Mouse (Mus musculus): ENCODE measurements around the gene Cabin1. TPM values are rescaled to one million over a fixed set of nuclear protein-coding genes. Genes with fewer than 3 reads are reported as not detected.

Gene Cabin1
- total RNA-seq, 2 experiments from 2014 or later, result 78.0 to 79.3 TPM

GRCm38 (mm10) chr10:75764519-75765473, 655 bp upstream of the Cabin1 start:
- DNase-seq (ENCODE audit: extremely low spot score in 1 of 2, low spot score in 2 of 2), result peak in 1 of 2 experiments; percentile 40
- H3K27ac ChIP-seq, result peak overlapping the region; percentile 79
- TF ChIP-seq CTCF (IDR thresholded peaks at IDR 0.05), result peak; percentile 69
- intact Hi-C loops (cut with DNase I), result loop anchor here (1.0 to 5.0 kb wide), 5 partner anchors 20 to 178 kb away; partner anchors contain the start of gene Gstt2
- peak overlapping the region; percentile 85 for H3K4me3 ChIP-seq

- DNase-seq (ENCODE audit: extremely low spot score in 1 of 2, low spot score in 2 of 2), result no peak
- Histone ChIP-seq H3K4me3 (no peak overlapping the region), H3K27ac (no peak overlapping the region)
- intact Hi-C loops (cut with DNase I), result loop anchor here (5.0 kb wide), 1 partner anchor 95 kb away; no protein-coding TSS in a partner anchor
- TF ChIP-seq CTCF (IDR thresholded peaks at IDR 0.05), result no peak
Measured at GRCm38 (mm10) chr10:75762413-75762812, 1.7 kb downstream of the Cabin1 start.

- intact Hi-C loops (cut with DNase I), result loop anchor here (5.0 kb wide), 1 partner anchor 97 kb away; no protein-coding TSS in a partner anchor
- Histone ChIP-seq H3K4me3 (no peak overlapping the region), H3K27ac (no peak overlapping the region)
- peak; percentile 6; the same call in 1 of the 2 replicates for TF ChIP-seq CTCF (IDR thresholded peaks at IDR 0.05)
- no peak for DNase-seq (ENCODE audit: extremely low spot score in 1 of 2, low spot score in 2 of 2)
Measured at GRCm38 (mm10) chr10:75760311-75760710, 3.8 kb downstream of the Cabin1 start.

DNA sequence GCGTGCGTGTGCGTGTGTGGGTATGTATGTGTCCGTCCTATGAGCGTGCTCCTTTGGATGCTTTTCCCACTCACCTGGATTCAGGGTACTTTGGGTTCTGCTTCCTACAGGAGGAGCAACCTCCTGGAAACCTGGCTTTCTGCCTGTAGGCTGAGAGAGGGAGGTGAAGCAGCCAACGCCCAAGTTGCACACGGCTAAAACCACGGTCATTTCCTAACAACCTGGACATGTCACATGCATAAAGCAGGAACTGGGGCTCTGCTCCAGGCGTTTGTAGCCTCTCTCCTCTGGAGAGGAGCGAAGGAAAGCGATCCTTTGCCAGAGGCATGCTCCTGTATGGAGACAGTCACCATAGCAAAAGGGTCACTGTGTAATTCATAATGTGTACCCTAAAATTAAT, 7.4 kb downstream of the Cabin1 start:
- intact Hi-C loops (cut with DNase I), result no loop called here
- H3K4me3 ChIP-seq, result no peak overlapping the region
- no peak for DNase-seq (ENCODE audit: extremely low spot score in 1 of 2, low spot score in 2 of 2)
- no peak overlapping the region for H3K27ac ChIP-seq
- TF ChIP-seq CTCF (IDR thresholded peaks at IDR 0.05), result no peak

GRCm38 (mm10) chr10:75744017-75744416, 20.1 kb downstream of the Cabin1 start:
- DNase-seq (ENCODE audit: extremely low spot score in 1 of 2, low spot score in 2 of 2), result peak; percentile 80 to 82
- Histone ChIP-seq H3K27ac (peak overlapping the region; percentile 81), H3K4me3 (no peak overlapping the region)
- peak; percentile 93 for TF ChIP-seq CTCF (IDR thresholded peaks at IDR 0.05)
- intact Hi-C loops (cut with DNase I), result loop anchor here (1.0 to 2.0 kb wide), 4 partner anchors 21 to 207 kb away; partner anchors contain the start of gene Cabin1

DNA sequence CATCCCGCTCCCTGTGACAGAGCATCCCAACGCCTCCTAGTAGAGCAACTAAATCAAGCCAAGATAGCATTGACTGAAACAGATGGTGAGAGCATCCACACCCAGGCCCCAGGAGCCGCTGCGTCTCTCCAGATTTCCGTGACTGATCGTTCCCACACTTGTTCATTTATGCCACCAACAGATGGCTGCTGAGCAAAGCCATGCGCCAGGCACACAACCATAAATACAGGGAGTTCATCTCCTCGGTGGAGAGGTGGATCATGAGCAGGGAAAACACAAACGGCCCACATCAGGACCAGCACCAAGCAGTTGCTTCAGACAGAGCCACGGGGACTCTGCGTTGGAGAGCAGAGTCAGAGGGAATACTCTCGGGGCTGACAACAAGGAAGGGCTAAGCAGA, 20.8 kb downstream of the Cabin1 start:
- Histone ChIP-seq H3K27ac (peak overlapping the region; percentile 81), H3K4me3 (no peak overlapping the region)
- intact Hi-C loops (cut with DNase I), result loop anchor here (1.0 kb wide), 1 partner anchor 39 kb away; no protein-coding TSS in a partner anchor
- no peak for TF ChIP-seq CTCF (IDR thresholded peaks at IDR 0.05)
- peak; percentile 65 to 66 for DNase-seq (ENCODE audit: extremely low spot score in 1 of 2, low spot score in 2 of 2)

- DNase-seq (ENCODE audit: extremely low spot score in 1 of 2, low spot score in 2 of 2), result no peak
- H3K4me3 ChIP-seq, result no peak overlapping the region
- TF ChIP-seq CTCF (IDR thresholded peaks at IDR 0.05), result no peak
- intact Hi-C loops (cut with DNase I), result no loop called here
- no peak overlapping the region for H3K27ac ChIP-seq
Measured at GRCm38 (mm10) chr10:75740866-75741265, 23.3 kb downstream of the Cabin1 start.

DNA sequence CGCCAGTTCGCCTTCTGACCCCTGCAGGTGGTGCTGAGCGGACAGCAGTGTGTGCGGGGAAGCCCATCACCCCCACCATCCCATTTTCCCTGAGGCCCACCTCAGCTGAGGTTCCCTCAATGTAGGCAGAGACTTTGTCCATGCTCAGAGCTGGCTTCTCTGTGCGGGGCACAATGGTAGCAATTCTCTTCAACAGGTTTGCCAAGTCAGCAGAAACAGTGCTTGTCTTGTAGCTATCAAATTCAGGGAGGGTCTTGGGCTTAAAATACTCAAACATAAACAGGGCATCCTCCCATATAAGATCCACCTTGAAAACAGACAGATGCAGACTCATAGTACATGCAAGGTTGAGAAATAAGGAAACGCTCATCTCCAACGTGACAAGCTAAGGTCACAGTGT, 38.7 kb downstream of the Cabin1 start:
- Histone ChIP-seq H3K27ac (no peak overlapping the region), H3K4me3 (no peak overlapping the region)
- intact Hi-C loops (cut with DNase I), result no loop called here
- DNase-seq (ENCODE audit: extremely low spot score in 1 of 2, low spot score in 2 of 2), result no peak
- no peak for TF ChIP-seq CTCF (IDR thresholded peaks at IDR 0.05)

DNA sequence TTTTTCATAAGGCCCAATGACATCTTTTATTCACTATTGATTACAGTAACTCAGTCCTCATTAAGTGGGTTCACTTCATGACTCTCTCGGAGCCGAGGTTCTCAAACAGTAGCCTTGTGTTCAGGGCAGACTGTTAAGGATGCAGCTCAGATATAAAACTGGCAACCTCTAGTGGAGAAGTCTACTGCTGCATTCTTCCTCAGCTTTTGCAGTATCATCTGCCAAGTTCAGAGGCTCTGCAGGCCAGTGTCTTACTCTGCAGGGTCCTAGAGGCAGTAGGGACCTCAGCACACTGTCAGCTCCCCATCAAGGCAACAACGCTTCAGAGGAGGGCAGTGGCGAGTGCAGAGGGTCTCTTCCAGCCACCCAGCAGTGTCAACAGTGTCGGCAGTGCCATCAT, 43.9 kb downstream of the Cabin1 start:
- no peak overlapping the region for H3K4me3 ChIP-seq
- DNase-seq (ENCODE audit: extremely low spot score in 1 of 2, low spot score in 2 of 2), result no peak
- peak; percentile 42 for TF ChIP-seq CTCF (IDR thresholded peaks at IDR 0.05)
- intact Hi-C loops (cut with DNase I), result no loop called here
- H3K27ac ChIP-seq, result no peak overlapping the region

GRCm38 (mm10) chr10:75714795-75715194, 49.3 kb downstream of the Cabin1 start:
- Histone ChIP-seq H3K4me3 (no peak overlapping the region), H3K27ac (no peak overlapping the region)
- no peak for DNase-seq (ENCODE audit: extremely low spot score in 1 of 2, low spot score in 2 of 2)
- intact Hi-C loops (cut with DNase I), result no loop called here
- no peak for TF ChIP-seq CTCF (IDR thresholded peaks at IDR 0.05)

DNA sequence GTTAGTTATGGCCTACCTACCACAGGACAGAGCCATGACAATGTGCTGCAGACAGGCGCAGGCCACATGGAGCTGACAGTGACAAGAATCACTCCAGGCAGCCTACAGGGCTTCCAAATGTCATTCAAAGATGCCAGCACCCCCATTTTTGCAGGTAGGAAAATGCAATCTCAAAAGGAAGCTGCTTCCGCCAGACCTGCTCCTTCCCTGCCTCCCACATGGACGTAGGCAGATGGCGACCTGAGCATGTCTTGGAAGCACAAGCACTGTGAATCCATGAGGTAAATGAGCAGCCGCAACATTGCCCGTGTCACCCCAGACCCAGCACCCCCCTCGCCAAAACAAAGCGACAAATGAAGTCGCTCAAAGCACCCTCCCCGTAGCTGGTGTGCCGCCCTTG, 51.1 kb downstream of the Cabin1 start:
- Histone ChIP-seq H3K27ac (no peak overlapping the region), H3K4me3 (no peak overlapping the region)
- intact Hi-C loops (cut with DNase I), result no loop called here
- TF ChIP-seq CTCF (IDR thresholded peaks at IDR 0.05), result no peak
- DNase-seq (ENCODE audit: extremely low spot score in 1 of 2, low spot score in 2 of 2), result no peak

DNA sequence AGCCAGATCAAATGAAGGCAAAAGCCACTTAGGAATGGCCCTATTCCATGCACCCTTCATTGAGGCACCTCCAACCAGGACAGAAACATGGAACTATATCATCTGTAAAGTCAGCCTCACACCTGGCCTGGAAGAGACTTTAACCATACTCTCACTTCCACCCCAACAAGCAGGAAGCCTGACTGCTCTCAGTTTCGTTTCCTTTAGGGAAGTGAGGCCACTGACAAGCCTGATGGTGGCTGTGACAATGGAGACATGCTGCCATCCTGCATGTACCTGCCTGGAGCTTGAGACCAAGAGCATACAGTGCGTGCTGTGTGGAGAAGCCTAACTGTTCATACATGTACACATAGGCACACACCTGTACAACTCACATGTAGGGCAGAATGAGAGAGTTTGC, 53.9 kb downstream of the Cabin1 start:
- no peak overlapping the region for H3K4me3 ChIP-seq
- no peak for TF ChIP-seq CTCF (IDR thresholded peaks at IDR 0.05)
- no peak for DNase-seq (ENCODE audit: extremely low spot score in 1 of 2, low spot score in 2 of 2)
- intact Hi-C loops (cut with DNase I), result no loop called here
- H3K27ac ChIP-seq, result no peak overlapping the region
